Mouse (Mus musculus): ENCODE results near the gene Mmp9.

DNA sequence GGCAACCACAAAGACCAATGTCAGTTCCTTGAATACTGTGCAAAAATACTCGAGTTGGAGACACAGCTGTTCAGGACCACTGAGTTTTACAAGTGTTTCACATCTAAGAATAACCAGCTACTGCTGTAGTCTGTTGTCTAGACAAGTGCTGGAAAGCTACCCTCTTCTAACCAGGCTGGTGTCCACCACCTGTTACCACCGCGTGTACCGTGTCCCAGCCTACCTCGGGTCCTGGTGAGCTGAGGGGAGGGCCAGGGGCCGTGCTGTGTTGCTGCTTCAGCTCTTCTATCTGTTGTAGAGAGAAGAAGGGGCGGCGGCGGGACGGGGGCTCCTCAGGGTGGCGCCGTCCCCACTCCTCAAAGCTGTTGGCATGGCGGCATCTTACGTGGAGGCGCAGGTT lies 41.5 kb upstream of the Mmp9 start:
- TF ChIP-seq CTCF (IDR thresholded peaks at IDR 0.05; ENCODE audit: control insufficient read depth, insufficient read depth, low read length) (no peak), POLR2A (IDR thresholded peaks at IDR 0.05; ENCODE audit: borderline replicate concordance, control insufficient read depth, low read depth, low read length) (no peak)
